Mouse (Mus musculus): ENCODE measurements around the gene Gm49322.

The Gm49322 gene

DNA sequence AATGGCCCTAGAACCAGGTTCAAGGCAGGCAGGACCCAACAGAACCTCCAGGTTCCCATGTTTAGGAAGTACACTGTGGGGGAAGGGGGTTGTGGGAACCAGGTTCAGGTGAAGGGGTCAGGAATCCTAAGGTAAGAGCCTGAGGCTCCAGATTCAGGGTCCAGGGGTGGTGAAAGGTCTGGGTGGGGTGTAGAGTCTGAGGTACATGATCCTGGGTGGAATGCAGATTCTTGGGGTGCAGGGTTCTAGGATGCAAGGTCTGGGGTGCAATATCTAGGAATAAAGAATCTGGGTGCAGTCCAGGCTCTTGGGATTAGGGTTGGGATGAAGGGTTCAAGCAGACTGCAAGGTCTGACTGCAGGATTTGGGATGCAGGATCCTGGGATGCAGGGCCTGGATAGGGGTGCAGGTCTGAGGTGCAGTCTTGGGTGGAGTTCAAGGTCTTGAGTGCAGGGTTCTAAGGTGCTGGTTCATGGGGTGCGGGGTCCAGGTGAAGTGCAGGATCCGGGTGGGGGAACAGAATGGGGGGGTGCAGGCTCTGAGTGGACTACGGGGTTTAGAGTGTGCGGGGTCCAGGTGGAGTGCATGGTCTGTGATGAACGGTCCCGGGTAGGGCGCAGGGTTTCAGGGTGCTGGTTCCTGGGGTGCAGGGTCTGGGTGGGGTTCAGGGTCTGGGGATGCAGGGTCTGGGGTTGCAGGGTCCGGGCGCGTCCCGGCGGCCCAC, 49.7 kb downstream of the Gm49322 start:
- no peak for DNase-seq (ENCODE audit: low spot score)

DNA sequence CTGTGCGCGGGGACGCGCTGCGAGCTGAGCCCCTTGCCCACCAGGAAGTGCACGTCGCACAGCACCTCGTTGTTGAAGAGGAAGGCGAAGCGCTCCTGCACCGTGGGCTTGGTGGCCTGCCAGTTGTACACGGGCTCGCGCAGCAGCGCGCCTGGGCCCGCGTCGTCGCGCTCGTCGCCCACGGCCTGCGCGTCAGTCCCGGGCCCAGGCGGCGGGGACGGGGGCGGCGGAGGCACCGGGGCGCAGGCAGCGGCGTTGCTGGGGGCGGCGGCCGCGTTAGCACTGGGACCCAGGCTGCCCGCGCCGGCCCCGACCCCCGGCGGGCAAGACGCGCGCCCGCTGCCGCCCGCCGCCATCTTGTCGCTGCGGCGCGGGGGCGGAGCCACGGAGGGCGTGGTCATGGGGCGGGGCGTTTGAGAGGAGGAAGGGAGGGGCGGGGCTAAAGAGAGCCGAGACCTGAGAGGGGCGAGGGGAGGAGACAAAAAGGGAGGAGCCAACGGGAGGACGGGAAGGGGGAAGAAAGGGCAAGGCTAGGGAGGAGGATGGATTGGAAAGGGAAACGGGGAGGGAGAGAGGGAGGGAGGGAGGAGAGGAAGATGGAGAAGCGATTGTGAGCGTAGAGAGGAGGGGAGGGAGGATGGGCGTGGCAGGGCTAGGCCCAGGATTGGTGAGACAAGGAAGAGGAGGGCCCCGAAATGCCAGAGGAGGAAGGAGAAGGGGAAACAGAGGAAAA, 50.5 kb downstream of the Gm49322 start:
- peak; percentile 82 for DNase-seq (ENCODE audit: low spot score)

DNA sequence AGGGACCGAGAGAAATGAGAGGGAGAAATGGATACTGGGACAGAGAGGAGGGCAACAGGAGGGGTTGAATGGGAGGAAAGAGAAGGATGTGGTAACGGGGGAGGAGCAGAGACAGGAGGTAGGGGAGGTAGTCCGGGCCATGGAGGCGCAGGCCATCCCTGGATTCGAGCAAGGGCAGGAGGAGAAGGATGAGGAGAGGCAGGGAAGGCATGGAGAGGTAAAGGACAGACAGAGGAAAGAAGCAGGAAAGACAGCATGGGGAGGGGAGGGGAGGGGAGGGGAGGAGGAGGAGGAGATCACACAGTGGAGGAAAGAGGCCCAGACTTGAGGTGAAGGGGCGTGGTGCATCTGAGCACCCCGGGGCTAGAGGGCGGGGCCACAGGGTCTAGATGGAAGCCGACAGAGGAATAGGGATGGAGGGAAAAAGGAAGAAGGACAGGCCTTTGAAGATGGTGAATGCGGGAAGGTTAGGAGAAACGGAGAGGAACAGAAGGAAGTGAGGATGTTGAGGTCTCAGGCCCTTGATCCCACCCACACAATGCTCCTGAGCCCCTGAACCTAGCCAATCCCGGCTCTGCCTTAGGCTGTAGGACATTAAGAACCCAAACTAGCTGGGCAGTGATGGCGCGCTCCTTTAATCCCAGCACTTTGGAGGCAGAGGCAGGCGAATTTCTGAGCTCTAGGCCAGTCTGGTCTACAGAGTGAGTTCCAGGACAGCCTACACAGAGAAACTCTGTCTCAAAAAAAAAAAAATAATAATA, 51.2 kb downstream of the Gm49322 start, which contains the start of gene Btbd2:
Btbd2 (minus strand) TSS at position 209 of the 761 bp plus-strand sequence.
- DNase-seq (ENCODE audit: low spot score) = no peak

DNA sequence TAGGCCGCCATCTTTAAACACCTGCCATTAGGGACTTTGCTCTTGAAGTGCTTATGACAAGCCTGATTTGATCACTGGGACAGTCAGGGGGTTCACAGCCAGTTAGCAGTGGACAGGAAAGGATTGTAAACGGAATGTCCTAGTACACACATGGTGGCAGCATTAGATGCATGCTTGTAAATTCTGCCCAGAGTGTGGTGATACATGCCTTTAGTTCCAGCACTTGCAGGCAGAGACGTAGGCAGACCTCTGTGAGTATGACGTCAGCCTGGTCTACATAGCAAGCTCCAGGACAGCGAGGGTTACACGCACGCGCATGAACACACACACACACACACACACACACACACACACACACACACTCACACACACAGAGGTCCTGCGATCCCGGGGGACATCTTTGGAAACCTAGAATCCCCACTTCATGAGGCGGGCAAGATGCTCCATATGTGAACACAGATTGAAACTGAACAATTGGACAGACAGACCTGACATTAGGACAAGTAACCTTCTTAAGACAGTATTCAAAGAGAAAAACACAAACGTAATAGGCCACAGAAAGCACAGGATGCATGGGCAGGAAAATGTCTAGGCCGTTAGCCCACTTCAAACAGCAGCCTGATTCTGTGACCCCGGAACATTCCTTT, 52.5 kb downstream of the Gm49322 start:
- no peak for DNase-seq (ENCODE audit: low spot score)

DNA sequence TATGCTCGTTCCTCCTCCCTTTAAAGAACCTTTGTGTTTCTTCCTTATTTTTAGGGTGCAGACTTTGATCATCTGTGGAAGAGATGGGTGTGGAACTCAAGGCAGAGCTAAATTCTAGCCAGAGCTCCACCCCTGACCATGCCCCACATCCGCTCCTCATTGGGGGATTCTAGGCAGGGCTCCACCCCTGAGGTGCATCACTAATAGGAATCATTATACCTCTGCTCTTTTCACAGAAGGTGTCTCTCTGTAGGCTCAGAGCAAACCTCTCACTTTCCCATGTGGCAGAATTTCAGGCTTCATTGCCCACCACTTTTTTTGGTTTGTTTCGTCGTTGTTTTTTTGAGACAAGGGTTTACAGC, 53.0 kb downstream of the Gm49322 start:
- no peak for DNase-seq (ENCODE audit: low spot score)

DNA sequence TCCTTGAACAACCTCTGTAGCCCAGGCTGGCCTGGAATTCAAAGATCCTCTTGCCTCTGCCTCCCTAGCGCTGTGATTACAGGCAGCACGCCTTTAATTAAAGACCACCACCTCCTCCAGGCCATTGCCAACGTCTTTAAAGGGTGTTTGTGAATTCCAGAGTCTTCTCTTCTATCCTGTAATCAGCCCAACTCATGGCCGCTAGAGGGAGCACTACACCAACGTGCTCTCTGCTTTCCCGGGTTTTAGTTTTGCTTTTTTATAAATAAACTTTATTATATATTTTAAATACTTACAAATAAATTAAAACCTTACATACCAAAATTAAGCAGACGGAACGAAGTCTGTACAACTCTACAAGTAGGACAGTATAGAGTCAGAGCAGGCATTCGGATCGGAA, 53.4 kb downstream of the Gm49322 start:
- DNase-seq (ENCODE audit: low spot score) = peak; percentile 78

DNA sequence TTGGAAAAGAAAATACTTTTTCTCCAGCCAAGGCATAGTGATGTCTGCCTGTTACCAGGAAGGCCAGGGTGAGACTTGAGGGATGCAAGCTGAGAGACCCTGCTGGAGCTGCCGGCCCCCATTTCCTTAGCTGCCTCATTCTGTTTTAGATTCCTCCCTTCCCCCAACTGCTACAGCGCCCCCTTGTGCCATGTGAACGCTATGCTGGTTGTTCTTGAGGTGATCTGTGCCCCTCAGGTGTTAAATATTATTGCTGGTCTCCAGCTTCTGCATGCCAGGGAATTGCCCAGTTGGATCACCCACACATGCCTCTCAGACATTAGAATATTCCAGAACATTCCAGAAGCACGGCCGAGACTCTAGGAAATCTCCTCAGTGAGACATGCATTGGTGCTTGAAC, 55.3 kb downstream of the Gm49322 start:
- no peak for DNase-seq (ENCODE audit: low spot score)

DNA sequence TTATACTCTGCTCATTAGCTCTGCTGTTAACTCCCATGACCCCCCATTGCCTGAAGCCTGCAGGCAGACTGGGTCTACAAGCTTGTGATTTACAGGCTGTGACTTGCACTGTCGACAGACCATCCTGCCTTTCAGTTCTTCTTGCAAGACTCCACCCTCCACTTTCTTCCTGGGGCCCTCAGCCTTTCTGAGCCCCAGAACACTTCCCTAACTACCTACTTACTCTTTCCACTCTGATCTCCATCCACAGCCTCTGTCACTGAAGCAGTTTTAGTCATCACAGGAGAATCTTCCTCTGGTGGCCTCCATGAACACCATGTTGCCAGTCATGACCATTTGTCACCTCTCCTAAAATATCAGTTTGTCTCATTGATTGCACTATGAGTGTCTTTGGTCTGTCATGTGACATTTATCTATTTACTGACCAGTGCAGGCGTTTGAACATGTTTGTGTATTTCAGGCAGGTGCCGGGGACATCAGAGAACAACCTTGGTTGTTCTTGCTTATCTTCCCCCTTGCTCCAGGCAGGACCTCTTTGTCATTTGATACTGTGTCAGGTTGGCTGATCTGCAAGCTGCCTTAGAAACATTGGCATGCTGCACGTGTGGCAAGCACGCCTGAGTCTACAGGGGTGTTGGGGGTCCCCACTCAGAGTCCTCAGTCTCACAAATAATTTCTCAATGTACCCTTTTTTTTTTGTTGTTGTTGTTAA, 57.8 kb downstream of the Gm49322 start:
- no peak for DNase-seq (ENCODE audit: low spot score)

DNA sequence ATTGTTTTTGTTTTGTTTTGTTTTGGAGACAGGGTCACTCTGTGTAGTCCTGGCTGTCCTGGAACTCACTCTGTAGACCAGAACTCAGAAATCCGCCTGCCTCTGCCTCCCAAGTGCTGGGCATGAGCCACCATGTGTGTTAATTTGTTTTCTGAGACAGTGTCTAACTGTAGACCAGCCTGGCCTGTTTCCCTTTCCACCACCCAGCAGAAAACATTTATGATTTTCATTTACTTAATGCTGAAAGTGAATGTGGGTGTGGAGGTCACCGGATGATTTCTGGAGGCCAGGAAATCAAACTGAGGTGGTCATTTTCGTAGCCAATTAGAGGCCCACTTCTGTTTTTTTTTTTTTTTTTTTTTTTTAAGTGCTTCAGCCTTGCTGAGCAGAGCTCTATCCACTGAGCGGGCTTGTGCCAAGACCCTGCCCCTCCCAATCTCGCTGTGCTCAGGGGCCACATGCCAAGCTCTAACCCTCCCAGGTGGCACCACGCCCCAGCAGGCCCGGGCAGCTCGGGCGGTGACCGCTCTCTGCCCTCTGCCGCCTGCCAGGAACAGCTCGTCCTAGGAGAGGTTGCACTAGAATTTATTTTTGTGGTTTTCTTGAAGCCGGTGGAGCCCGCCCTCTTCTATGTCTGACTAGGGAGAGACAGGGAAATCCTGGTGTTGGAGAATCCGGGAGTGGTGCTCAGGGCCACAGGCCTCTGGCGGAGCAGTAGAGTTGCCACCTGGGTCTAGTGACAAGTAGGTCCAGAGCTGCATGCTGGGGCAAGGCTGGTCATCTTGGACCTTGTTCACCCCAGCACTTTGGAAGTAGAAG, 58.6 kb downstream of the Gm49322 start:
- no peak for DNase-seq (ENCODE audit: low spot score)

DNA sequence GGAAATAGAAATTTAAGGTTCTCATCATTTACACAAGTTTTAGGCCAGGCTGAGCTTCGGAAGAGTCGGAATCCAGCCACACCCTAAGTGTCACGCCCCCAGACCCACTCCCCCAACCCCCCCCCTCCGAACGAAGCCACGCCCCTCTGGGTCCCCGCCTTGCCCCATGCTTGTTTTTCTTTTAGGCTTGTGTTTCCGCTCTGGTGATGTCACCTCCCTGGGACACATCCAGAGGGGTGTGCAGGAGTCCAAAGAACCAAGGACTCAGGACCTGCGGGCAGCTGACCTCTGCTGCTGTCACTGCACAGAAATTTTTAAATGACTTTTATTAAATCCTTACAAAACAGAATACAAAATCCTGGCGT, 59.2 kb downstream of the Gm49322 start:
- DNase-seq (ENCODE audit: low spot score) = no peak

All from layer of hippocampus, adult 9-10 months (tissue).